Mouse (Mus musculus) cerebellum, adult 2 months (tissue): Measurements from ENCODE around the gene Dnmbp.

Source experiments
- CTCF ChIP-seq: fragments of 200-500 bp; IDR thresholded peaks from 2 replicates; pipeline ENCODE4 v1.5.1; 2011; ENCODE audit warnings: low read depth, mild to moderate bottlenecking, control low read depth, low read length, moderate library complexity, borderline replicate concordance; ENCODE audit not compliant: insufficient read depth
- POLR2A ChIP-seq: fragments of 200-500 bp; IDR thresholded peaks from 2 replicates; pipeline ENCODE4 v1.6.1; 2011; ENCODE audit warnings: low read length, control low read depth, borderline replicate concordance; ENCODE audit not compliant: insufficient read depth

- no peak for TF ChIP-seq CTCF
- TF ChIP-seq POLR2A = no peak
Measured at GRCm38 (mm10) chr19:43877364-43877763, 62.6 kb downstream of the Dnmbp start.
